Mouse (Mus musculus): ENCODE data around the gene Irak1.

DNA sequence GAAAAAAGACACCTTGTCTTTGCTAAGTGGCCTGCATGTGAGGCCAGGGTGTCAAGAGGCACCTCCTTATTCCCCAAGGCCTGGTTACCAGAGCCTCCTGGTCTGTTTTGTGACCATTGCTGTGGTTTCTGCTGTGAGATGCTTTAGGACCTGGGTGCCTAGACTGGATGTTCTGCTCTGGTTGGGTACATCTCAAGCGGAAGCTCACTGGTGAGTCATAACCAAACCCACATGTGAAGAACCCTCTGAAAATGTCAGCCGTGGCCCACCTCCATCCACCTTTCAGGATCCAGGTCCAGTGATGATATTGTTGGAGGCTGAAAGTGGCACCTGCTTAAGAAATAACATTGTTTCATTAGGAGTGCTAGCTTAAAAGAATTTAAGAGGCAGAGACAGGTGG lies 47.4 kb downstream of the Irak1 start:
- no peak for TF ChIP-seq CTCF (IDR thresholded peaks at IDR 0.05; ENCODE audit: extremely low read depth, insufficient read depth, insufficient read length, insufficient replicate concordance)
- no peak for TF ChIP-seq POLR2A (IDR thresholded peaks at IDR 0.05; ENCODE audit: low read depth, low read length)

All from spleen, adult 2 months (tissue).